Mouse (Mus musculus): Measurements from ENCODE around the gene Gstm4. TPM values are rescaled to one million over a fixed set of nuclear protein-coding genes. Genes with fewer than 3 reads are reported as not detected.

Gene Gstm4
- total and polyA plus RNA-seq, 3 experiments: 2.9 to 19.1 (median 7.0) TPM

DNA sequence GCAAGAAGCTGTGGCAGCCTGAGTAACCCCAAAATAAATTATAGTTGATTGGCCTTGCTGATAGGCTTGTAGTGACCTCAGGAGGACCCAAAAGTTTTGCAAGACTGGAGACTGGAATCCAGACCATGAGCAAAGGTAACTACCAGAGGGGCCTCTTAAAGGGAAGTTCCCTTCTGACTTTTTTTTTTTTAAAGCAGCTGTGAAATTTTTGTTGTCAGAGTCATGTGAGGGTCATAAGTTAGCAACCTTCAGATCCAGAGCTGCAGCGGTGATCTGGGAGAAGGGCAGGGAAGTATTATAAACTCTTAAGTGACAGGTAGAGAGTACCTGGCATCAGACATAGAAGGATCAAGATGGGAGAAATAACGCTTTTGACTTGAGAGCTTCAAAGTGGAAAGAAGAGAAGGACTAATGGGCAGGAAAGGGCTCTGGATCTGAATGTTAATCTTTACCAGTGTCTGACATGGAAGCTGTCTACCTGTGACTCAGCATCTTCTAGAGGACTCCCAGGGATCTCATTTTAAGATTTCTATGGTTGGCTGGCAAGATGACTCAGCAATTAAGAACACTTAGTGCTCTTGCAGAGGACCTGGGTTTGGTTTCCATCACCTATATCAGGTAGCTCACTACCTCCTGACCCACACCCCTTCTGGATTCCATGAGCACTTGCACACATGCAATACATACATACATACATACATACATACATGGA is 2.4 kb upstream of the Gstm4 start (continued):
- TF ChIP-seq RAD21 (IDR thresholded peaks at IDR 0.05; ENCODE audit: low read depth, low read length): no peak

DNA sequence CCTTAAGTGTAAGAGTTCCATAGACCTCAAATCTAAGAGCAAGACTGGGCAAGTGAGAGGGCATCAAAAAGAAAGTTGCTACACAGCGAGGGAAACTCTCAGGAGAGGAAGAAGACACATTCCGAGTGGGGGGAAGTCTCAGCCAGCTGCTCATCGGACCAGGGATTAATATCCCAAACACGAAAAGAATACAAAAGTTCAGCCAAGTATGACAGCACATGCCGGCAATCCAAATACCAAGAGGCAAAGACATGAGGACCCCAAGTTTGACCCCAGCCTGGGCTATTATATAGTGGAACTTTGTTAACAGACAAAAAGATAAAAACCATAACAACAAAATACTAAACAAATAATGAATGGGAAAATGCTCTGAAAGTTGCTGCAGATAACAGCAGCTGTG is 11.5 kb downstream of the Gstm4 start:
- dilution Hi-C loops (cut with MboI; ENCODE audit: extremely low pct_ligation_motif_present, extremely low pct_unique_long_range_greater_than_20kb, low sequenced_read_pairs): no loop called here
- no peak overlapping the region for H3K4me2 ChIP-seq (ENCODE audit: insufficient read depth, low read depth, poor library complexity, severe bottlenecking)

DNA sequence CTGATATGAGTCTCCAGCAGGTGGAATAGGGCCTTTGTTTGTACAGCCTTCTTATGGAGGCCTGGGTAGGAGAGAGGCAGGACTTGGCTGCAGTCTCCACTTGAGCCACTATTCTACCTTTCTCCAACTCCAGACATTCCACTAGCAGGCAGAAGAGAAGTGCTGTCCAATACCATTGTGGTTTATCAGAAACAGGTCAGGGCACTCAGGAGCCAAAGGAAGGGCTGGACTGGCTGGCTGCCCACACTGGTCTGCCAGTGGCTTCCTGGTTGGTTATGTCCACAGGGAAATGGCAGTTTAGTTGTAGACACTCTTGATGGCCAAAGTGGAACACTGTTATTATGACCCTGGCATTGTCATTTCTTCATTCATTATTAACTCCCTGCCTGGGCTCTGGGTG is 12.6 kb downstream of the Gstm4 start:
- no peak overlapping the region for H3K27ac ChIP-seq (ENCODE audit: insufficient read depth, low read depth)
- H3K4me2 ChIP-seq (ENCODE audit: insufficient read depth, low read depth, poor library complexity, severe bottlenecking): no peak overlapping the region
- H3K36me3 ChIP-seq (replicated peaks in 1 of 2; ENCODE audit: control insufficient read depth in 1 of 2, insufficient read depth in 1 of 2, low read length in 1 of 2): no peaks in the 10 kb centered on the region
- no peak for DNase-seq (ENCODE audit: extremely low read depth)
- dilution Hi-C loops (cut with MboI; ENCODE audit: extremely low pct_ligation_motif_present, extremely low pct_unique_long_range_greater_than_20kb, low sequenced_read_pairs): no loop called here
- in situ Hi-C loops (cut with MboI; ENCODE audit: low pct_ligation_motif_present, low pct_unique_long_range_greater_than_20kb, low sequenced_read_pairs): no loop called here
- H3K4me1 ChIP-seq (ENCODE audit: control insufficient read depth in 1 of 2, insufficient read depth in 2 of 2): no peaks in the 10 kb centered on the region
- H3K9ac ChIP-seq (ENCODE audit: insufficient read depth, low read depth): no peak overlapping the region
- no peaks in the 10 kb centered on the region for H3K79me2 ChIP-seq (replicated peaks; ENCODE audit: control insufficient read depth, extremely low read depth, insufficient read depth, poor library complexity, severe bottlenecking)
- no peaks in the 10 kb centered on the region for H3K9me3 ChIP-seq (replicated peaks; ENCODE audit: low read length)
- no peak overlapping the region for H3K4me3 ChIP-seq (replicated peaks in 1 of 3; ENCODE audit: low read depth in 2 of 3, low read length in 2 of 3, poor library complexity in 1 of 3)
- peaks cover 13% of the 10 kb centered on the region for H3K27me3 ChIP-seq (replicated peaks)
- no peak for TF ChIP-seq RAD21 (IDR thresholded peaks at IDR 0.05; ENCODE audit: low read depth, low read length)
- no peak for TF ChIP-seq NRF1 (IDR thresholded peaks at IDR 0.05; ENCODE audit: low read depth, low read length)
- TF ChIP-seq ZMIZ1 (IDR thresholded peaks at IDR 0.05; ENCODE audit: low read depth, low read length): no peak
- no peak for TF ChIP-seq MXI1 (IDR thresholded peaks at IDR 0.05; ENCODE audit: low read depth, low read length)
- no peak for TF ChIP-seq ZKSCAN1 (IDR thresholded peaks at IDR 0.05; ENCODE audit: borderline replicate concordance, low read depth, low read length)
- no peak for TF ChIP-seq USF2 (conservative IDR thresholded peaks at IDR 0.05; ENCODE audit: low read depth, low read length)
- TF ChIP-seq TBP (conservative IDR thresholded peaks at IDR 0.05; ENCODE audit: low read depth, low read length): no peak
- no peak for TF ChIP-seq ETS1 (conservative IDR thresholded peaks at IDR 0.05; ENCODE audit: low read depth, low read length)
- TF ChIP-seq PAX5 (IDR thresholded peaks at IDR 0.05; ENCODE audit: low read length): no peak
- no peak for TF ChIP-seq BHLHE40 (IDR thresholded peaks at IDR 0.05; ENCODE audit: low read depth, low read length)
- TF ChIP-seq EP300 (IDR thresholded peaks at IDR 0.05; ENCODE audit: low read length): no peak
- no peak for TF ChIP-seq MYC (IDR thresholded peaks at IDR 0.05; ENCODE audit: low read depth, low read length)
- no peak for TF ChIP-seq E2F4 (IDR thresholded peaks at IDR 0.05; ENCODE audit: insufficient replicate concordance, low read depth, low read length)
- no peak for TF ChIP-seq USF1 (IDR thresholded peaks at IDR 0.05; ENCODE audit: low read depth, low read length)

More for the DNA sequence above, 11.5 kb downstream of the Gstm4 start:
- Histone ChIP-seq H3K4me3 (replicated peaks in 1 of 3; ENCODE audit: low read depth in 2 of 3, low read length in 2 of 3, poor library complexity in 1 of 3) (no peak overlapping the region), H3K4me1 (ENCODE audit: control insufficient read depth in 1 of 2, insufficient read depth in 2 of 2) (no peaks in the 10 kb centered on the region), H3K9me3 (replicated peaks; ENCODE audit: low read length) (no peaks in the 10 kb centered on the region), H3K27ac (ENCODE audit: insufficient read depth, low read depth) (no peak overlapping the region), H3K27me3 (replicated peaks) (peaks cover 13% of the 10 kb centered on the region), H3K36me3 (replicated peaks in 1 of 2; ENCODE audit: control insufficient read depth in 1 of 2, insufficient read depth in 1 of 2, low read length in 1 of 2) (no peaks in the 10 kb centered on the region), H3K79me2 (replicated peaks; ENCODE audit: control insufficient read depth, extremely low read depth, insufficient read depth, poor library complexity, severe bottlenecking) (no peaks in the 10 kb centered on the region), H3K9ac (ENCODE audit: insufficient read depth, low read depth) (no peak overlapping the region)
- in situ Hi-C loops (cut with MboI; ENCODE audit: low pct_ligation_motif_present, low pct_unique_long_range_greater_than_20kb, low sequenced_read_pairs): no loop called here
- TF ChIP-seq ZKSCAN1 (IDR thresholded peaks at IDR 0.05; ENCODE audit: borderline replicate concordance, low read depth, low read length) (no peak), MXI1 (IDR thresholded peaks at IDR 0.05; ENCODE audit: low read depth, low read length) (no peak), SMC3 (IDR thresholded peaks at IDR 0.05; ENCODE audit: low read depth, low read length) (no peak), ETS1 (conservative IDR thresholded peaks at IDR 0.05; ENCODE audit: low read depth, low read length) (no peak), RCOR1 (conservative IDR thresholded peaks at IDR 0.05; ENCODE audit: low read depth, low read length) (no peak)
- no peak for DNase-seq (ENCODE audit: extremely low read depth)
